Mouse (Mus musculus) c-Kit-positive CD71-positive TER-119-negative erythroid progenitor cells, embryonic 14.5 days (primary cell): ENCODE results near the gene Acot5.
"Not testable (repeated sequence)": the region's sequence is repeated elsewhere in the genome, so short reads cannot be mapped to it uniquely, and the experiment has no call there.

ENCODE experiments used
- DNase-seq: peaks from one replicate; pipeline ENCODE4 v3.0.0-alpha.2; 2013; ENCODE audit warnings: low read depth

Acot5 gene

GRCm38 (mm10) chr12:84062336-84062735 lies 6.8 kb upstream of the Acot5 start:
- DNase-seq = no peak

DNA sequence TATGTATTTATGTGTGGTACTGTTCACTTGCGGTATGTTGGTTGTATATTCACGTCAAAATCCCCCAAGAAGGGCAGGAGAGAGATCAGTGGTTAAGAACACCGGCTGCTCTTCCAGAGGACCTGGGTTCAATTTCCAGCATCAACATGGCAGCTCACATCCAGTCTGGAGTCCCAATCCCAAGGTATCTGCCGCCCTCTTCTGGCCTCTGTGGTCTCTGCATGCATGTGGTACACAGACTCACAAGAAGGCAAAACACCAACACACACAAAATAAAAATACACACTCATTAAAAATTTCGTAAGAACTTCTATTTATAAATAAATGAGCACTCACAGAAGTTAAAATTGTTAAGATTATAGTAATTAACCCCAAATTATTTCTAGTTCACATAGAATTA lies 5.9 kb upstream of the Acot5 start:
- peak; percentile 20 for DNase-seq

DNA sequence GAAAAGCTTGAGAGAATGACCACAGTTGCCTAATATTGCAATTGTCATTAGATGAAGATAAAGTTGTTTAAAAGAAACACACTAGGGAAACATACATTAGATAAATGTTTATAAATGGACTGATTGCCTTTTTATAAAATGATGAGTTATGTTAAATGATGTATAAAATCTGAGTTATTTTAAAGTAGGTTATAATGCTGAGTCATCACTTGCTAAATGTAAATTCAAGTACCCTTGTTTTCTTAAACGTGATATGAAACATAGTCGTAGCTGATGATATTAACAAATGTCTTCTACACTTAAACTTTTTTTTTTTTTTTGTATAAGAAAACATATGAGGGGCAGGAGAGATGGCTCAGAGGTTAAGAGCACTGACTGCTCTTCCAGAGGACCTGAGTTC lies 5.3 kb upstream of the Acot5 start:
- DNase-seq = no peak

- DNase-seq = no peak
Observed at GRCm38 (mm10) chr12:84064621-84065020, 4.5 kb upstream of the Acot5 start.

- DNase-seq = no peak
Observed at GRCm38 (mm10) chr12:84067752-84068151, 1.4 kb upstream of the Acot5 start.

DNA sequence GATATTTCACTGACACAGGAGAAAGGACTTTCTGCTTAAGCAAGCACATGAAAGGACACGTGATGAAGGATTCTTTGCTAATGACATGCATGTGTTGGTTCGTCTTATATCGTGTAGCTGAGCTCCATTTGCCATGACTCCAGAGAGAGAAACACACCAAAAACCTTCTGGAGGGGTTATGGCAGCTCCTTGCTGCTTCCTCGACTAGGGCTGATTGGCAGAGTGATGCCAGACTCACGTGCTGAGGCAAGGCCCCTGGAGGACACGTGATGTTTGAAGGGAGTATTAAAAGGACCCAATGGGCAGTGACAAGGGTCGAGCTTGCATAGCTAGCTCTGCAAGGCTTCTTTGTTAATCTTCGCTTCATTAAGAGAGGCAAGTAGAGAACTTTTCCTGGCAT lies 829 bp upstream of the Acot5 start:
- DNase-seq = no peak

GRCm38 (mm10) chr12:84069582-84069981 lies 457 bp downstream of the Acot5 start:
- not testable (repeated sequence) for DNase-seq

GRCm38 (mm10) chr12:84071696-84072095 lies 2.6 kb downstream of the Acot5 start:
- no peak for DNase-seq

DNA sequence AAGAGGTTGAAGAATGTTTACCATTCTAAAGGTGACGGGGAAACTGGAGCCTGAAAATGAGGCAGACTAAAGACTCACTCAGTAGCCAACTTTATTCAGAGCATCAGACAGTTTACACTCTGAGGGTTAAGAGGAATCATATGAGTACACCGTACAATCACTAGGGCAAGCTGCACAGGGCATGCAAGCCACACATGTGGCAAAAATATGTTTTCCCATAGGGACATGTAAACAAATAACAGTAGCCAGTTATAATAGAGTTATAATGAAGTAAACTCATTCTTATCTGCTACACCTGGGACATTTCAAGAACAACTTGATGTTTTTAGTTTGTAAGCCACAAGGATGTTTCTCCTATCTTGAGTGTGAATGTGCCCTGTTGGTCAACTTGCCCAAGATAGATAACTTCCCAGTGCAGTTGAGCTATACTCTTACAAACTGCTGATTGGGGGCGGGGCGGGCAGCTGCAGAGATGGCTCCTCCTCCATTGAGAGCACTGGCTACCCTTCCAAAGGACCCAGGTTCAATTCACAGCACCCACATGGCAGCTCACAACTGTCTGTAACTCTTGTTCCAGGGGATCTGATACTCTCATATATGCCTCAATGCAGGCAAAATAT lies 8.4 kb downstream of the Acot5 start:
- DNase-seq = no peak

- no peak for DNase-seq
Observed at GRCm38 (mm10) chr12:84083842-84084241, 14.7 kb downstream of the Acot5 start.

DNA sequence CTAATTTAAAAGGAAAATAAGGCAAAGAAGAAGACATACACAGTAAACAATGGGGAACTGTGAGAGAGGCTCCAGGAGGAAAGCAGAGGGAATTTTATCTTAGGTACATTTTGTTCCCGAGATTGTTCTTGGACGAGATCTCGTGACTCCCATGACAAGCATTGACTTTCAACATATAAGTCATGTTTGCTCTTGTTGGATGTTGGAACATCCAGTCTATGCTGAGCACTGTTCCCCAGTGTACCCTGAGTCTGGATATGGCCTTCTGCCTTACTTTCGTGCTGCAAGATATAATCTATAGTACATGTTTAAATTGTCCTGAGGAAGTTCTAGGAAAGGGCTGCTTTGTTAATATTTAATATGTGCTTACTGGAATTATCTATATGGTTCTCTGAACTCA lies 15.5 kb downstream of the Acot5 start:
- no peak for DNase-seq

GRCm38 (mm10) chr12:84094666-84095065 lies 25.5 kb downstream of the Acot5 start:
- DNase-seq = not testable (repeated sequence)

- no peak for DNase-seq
Observed at GRCm38 (mm10) chr12:84099605-84100004, 30.5 kb downstream of the Acot5 start.

DNA sequence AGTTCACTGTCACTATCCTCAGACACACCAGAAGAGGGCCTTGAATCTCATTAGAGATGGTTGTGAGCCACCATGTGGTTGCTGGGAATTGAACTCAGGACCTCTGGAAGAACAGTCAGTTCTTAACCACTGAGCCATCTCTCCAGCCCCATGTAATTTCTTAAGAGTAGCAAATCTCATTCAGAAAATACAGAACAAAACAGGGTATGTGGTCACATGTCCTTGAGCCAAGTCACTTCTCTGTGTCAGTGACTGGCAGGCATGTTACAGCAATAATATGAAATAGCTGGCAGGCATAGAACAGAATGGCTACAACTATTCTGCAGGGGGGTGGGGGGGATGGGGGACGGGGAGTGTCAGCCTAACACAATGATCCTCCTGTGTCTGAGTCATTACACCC lies 30.9 kb downstream of the Acot5 start:
- DNase-seq = no peak

DNA sequence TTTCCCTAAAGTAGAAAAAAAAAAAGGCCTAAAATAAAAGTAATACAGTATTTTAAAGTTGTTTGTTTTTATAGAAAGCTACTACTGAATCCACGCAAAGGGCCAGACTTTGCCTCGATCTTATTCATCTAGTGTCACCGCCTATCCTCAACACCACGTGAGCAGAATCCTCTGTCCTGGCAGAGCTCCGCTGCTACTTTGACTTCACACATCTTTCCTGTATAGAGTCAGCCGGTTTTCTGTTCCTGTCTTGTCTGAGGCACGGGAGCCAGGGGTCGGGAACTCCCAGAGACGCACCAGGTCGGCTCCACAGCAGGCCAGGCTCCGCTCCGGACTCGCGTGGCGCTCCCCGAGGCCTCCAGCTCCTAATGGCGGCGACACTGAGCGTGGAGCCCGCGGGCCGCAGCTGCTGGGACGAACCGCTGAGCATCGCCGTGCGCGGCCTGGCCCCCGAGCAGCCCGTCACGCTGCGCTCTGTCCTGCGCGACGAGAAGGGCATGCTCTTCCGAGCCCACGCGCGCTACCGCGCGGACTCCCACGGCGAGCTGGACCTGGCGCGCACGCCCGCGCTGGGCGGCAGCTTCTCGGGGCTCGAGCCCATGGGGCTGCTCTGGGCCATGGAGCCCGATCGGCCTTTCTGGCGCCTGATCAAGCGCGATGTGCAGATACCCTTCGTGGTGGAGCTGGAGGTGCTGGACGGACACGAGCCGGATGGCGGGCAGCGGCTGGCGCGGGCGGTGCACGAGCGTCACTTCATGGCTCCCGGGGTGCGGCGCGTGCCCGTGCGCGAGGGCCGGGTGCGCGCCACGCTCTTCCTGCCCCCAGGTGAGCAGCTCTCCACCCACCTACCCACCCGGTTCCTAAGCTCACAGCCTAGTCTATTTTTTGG lies 31.7 kb downstream of the Acot5 start, which contains the start of gene Acot6:
Gene Acot6, plus strand, starts transcription at position 51 of the 889 bp plus-strand sequence.
- DNase-seq = peak; percentile 55

- DNase-seq = no peak
Observed at GRCm38 (mm10) chr12:84101493-84101845, 32.3 kb downstream of the Acot5 start.

GRCm38 (mm10) chr12:84107012-84107411 lies 37.9 kb downstream of the Acot5 start:
- DNase-seq = no peak

DNA sequence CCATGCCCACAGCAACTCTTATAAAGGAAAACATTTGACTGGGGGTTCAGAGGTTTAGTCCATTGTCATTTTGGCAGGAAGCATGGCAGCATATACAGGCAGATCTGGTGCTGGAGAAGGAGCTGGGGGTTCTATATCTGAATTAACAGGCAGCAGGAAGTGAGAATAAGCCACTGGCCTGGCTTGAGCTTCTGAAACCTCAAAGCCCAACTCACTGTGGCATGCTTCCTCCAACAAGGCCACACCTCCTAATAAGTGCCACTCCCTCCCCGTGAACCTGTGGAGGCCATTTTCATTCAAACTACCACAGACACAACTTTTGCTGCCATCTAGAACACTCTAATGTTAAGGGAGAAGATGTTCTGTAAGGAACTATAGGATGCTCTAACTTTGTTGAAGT lies 38.6 kb downstream of the Acot5 start:
- no peak for DNase-seq

DNA sequence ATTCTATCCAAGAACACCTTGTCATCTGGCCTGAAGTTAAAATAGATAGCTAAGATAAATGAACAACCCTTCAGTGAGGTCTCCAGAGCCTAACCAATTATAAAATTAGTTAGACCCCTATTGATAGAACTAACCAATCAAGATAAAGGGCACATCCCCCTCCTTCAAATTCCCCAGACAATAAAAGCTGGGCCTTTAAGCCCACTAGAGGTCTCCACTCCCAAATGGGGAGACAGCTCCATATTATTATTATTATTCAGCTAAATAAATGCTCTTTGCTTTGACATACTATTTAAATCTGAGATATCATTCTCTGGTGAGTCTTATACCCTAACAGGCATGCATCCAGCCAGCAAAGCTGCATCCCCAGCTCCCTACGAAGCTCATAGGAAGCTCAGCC lies 40.8 kb downstream of the Acot5 start:
- no peak for DNase-seq

DNA sequence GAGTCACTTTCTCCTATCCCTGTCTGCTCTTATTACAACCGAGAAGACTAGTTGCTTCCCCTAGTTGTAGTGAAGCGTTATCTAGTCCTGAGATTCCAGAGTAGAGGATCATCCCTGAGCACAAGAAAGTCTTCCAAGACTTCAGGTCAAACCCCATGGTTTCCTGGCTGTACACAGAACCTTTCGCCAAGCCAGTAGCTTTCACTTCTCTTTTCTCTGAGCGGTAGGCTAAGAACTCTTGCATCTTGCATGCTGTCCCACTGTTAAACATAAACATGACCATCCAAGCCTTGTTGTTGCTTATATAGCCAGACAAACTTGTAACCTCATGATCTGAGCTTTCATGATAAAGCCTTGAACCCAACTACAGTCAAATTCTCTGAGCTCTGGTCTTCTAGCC lies 41.7 kb downstream of the Acot5 start:
- DNase-seq = no peak

DNA sequence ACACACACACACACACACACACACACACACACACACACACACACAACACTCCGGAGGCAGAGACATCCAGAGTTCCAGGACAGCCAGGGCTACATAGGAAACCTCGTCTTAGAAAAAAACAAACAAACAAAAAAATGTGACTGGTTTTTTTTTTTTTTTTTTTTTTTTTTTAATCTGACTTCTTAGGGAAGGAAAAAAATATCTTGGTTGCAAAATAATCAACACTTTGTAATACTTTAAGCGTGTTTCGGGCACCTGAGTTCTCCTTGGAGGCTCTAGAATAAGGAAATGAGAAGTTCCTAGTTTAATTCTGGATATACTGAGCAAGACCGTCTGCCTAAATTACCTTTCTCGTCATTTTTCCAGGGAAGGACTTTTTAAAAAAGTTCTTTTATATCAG lies 44.6 kb downstream of the Acot5 start:
- no peak for DNase-seq

DNA sequence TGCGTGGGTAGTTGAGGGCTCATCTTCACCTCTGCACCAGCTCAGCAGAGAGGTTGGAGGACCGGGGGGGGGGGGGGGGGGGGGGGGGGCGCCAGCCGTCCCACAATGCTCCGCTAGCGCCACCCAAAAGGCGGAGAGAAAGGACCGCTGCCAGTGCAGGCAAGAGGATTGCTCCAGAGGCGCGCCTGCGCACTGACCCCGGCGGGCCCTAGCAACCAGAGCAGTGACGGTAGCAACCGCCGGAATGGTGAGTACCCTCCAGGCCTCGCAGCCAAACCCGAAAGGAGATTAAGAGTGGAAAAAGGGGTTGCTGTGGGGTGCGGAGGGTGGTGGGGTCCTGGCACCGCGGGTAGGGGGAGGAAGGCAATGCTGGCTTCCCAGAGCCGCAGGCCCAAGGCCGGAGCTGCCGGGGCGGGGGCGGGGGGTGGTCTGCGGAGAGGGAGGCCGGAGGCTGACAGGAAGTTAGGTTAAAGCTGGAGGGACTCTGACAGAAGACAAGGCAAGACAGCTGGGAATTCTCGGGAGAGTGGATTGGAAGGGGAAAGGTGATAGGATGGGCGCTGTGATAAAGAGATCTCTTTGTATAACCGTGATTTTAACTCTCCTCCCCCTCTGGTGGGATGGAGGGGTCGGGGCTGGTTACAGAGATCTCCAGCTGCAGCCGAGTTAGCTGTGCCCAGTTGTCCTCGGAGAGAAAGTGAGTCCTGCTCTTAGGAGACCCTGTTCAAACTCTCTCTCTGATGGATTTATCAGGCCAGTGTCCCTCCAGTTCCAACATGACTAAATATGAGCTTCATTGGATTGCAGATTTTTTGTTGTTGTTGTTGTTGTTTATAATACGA lies 45.2 kb downstream of the Acot5 start, which contains the start of gene Dnal1:
Gene Dnal1, plus strand, starts transcription at position 214 of the 842 bp plus-strand sequence.
- peak; percentile 68 for DNase-seq

DNA sequence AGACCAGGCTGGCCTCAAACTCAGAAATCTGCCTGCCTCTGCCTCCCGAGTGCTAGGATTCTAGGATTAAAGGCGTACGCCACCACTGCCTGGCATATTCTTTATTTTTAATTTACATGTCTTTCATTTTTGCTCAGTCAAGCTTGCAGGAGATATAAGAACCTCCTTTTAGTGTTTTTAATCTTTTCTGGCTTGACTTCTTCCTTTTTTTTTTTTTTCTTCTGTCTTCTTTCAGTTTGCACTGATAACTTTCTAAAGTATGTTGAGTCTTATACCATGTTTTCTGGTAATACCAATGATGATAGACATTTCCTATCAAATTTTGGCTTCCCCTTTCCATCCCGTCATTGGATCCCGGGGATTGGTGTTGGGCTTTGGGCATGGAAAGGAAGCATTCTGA lies 50.5 kb downstream of the Acot5 start:
- no peak for DNase-seq
